Mouse (Mus musculus) thymus, adult 2 months (tissue): Measurements from ENCODE around the gene Zp3.

Experiments used
- CTCF ChIP-seq: fragments of 200-500 bp; IDR thresholded peaks from 2 replicates; pipeline ENCODE4 v1.5.1; 2012; ENCODE audit warnings: mild to moderate bottlenecking, control low read depth, low read length, moderate library complexity, borderline replicate concordance; ENCODE audit not compliant: control insufficient read depth, poor library complexity, insufficient read depth; ENCODE audit errors: extremely low read depth
- POLR2A ChIP-seq: fragments of 200-500 bp; IDR thresholded peaks from 2 replicates; pipeline ENCODE4 v1.6.1; 2012; ENCODE audit warnings: mild to moderate bottlenecking, low read length, control low read depth, moderate library complexity; ENCODE audit not compliant: control insufficient read depth, poor library complexity, insufficient read depth; ENCODE audit errors: extremely low read depth

- TF ChIP-seq CTCF (no peak), POLR2A (no peak)
Measured at GRCm38 (mm10) chr5:136027612-136028311, 47.9 kb downstream of the Zp3 start.
